Mouse (Mus musculus) liver, postnatal 0 days (tissue): ENCODE measurements around the gene Rem1.

Experiments used
- CTCF ChIP-seq: sonication (generic); IDR thresholded peaks from 2 replicates; pipeline ENCODE4 v1.5.1; 2016; ENCODE audit warnings: antibody characterized with exemption, low read depth
- EP300 ChIP-seq: IDR thresholded peaks from 2 replicates; pipeline ENCODE4 v1.6.1; 2016; ENCODE audit warnings: antibody characterized with exemption, low read depth, mild to moderate bottlenecking

GRCm38 (mm10) chr2:152629904-152630303 lies 3.2 kb downstream of the Rem1 start:
- no peak for TF ChIP-seq CTCF
- no peak for TF ChIP-seq EP300
